ENCODE assay signal across 23 mouse cellular contexts in the genomic region with DNA sequence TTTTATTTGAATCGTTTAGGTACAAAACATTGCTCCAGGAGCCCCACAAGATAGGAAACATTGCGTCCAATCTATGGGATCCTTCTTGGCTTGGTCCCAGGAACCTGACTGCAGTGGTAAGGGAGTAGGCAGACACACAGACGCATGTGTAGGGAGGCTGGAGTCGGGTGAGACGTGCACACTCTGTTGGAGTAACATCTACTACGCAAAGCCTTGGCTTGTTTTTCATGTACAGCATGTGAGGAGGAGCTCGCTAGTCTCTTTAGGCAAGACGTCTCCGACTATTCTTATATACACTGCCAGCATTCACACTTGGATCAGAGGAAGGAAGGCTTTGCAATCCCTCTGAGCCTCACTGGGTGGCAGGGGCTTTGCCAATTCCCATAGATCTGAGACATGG.
A peak's percentile ranks its signal among the peaks of the same experiment; 100 is the strongest.
DNase-seq lines count a peak whose midpoint lies in the region; ATAC-seq and TF ChIP-seq lines count a peak whose summit lies in the region.
"Had no signal": no experiment of that assay in that cellular context is flagged by ENCODE, and none has a peak within 500 bp of the region (broad histone marks: within the 10 kb centered on the region; RNA-seq: fewer than 3 reads in every experiment).

No protein-coding gene starts in this region.

- H3K9ac ChIP-seq in forebrain, embryonic 16.5 days (replicated peaks; ENCODE audit: low read depth, low read length): no peak overlapping the region
- H3K9ac ChIP-seq in forebrain, embryonic 12.5 days: no peak overlapping the region
- H3K9ac ChIP-seq: forebrain, postnatal 0 days; hindbrain, embryonic 13.5 days; limb, embryonic 12.5 days; liver, postnatal 0 days; midbrain, embryonic 12.5 days had no signal

- no peak overlapping the region for H3K27ac ChIP-seq in forebrain, embryonic 16.5 days (ENCODE audit: low read length)
- no peak overlapping the region for H3K27ac ChIP-seq in forebrain, embryonic 12.5 days
- no peak overlapping the region for H3K27ac ChIP-seq in left cerebral cortex, adult 2 months
- peak overlapping the region; percentile 66; the same call in 1 of the 2 replicates for H3K27ac ChIP-seq in small intestine, adult 2 months (ENCODE audit: insufficient read depth, low read depth, low read length)
- H3K27ac ChIP-seq: hindbrain, embryonic 13.5 days; limb, embryonic 12.5 days; midbrain, embryonic 12.5 days had no signal

- TF ChIP-seq POLR2A in small intestine, adult 2 months (IDR thresholded peaks at IDR 0.05; ENCODE audit: low read depth, low read length): no peak

- H3K27me3 ChIP-seq in forebrain, embryonic 16.5 days (replicated peaks; ENCODE audit: control insufficient read depth, insufficient read depth, low read length): no peaks in the 10 kb centered on the region
- no peaks in the 10 kb centered on the region; the same call in 1 of the 2 replicates for H3K27me3 ChIP-seq in forebrain, embryonic 12.5 days
- H3K27me3 ChIP-seq in small intestine, adult 2 months (ENCODE audit: control insufficient read depth, insufficient read depth, low read length): no peaks in the 10 kb centered on the region
- H3K27me3 ChIP-seq: hindbrain, embryonic 13.5 days had no signal

- ATAC-seq in forebrain, embryonic 16.5 days: peak; percentile 28; the same call in 1 of the 2 replicates
- ATAC-seq in forebrain, embryonic 12.5 days (ENCODE audit: low FRiP score): no peak
- ATAC-seq: forebrain, postnatal 0 days; inflammation-experienced regulatory T-cells, adult 6 months; liver, postnatal 0 days; lung, postnatal 0 days had no signal

- intact Hi-C loops in left cerebral cortex, adult 2 months (cut with DNase I): no loop called here
- intact Hi-C loops in left cerebral cortex, postnatal 4 days (cut with DNase I): no loop called here
- intact Hi-C loops in left cerebral cortex, postnatal 36 days (cut with DNase I): no loop called here

- no peaks in the 10 kb centered on the region for H3K36me3 ChIP-seq in forebrain, embryonic 16.5 days (ENCODE audit: control insufficient read depth, insufficient read depth)
- H3K36me3 ChIP-seq in forebrain, embryonic 12.5 days (replicated peaks): no peaks in the 10 kb centered on the region
- no peaks in the 10 kb centered on the region for H3K36me3 ChIP-seq in small intestine, adult 2 months (ENCODE audit: control insufficient read depth, insufficient read depth, low read length)
- H3K36me3 ChIP-seq: hindbrain, embryonic 13.5 days; limb, embryonic 12.5 days; midbrain, embryonic 12.5 days had no signal

- WGBS in forebrain, embryonic 16.5 days: 69% methylated on average over 9 of the region's 9 CpGs
- 91% methylated on average over 9 of the region's 9 CpGs for WGBS in forebrain, embryonic 12.5 days
- 93% methylated on average over 9 of the region's 9 CpGs for WGBS in small intestine, adult 2 months

- H3K4me1 ChIP-seq in forebrain, embryonic 16.5 days (replicated peaks; ENCODE audit: control insufficient read depth, insufficient read depth, low read length): no peaks in the 10 kb centered on the region
- no peaks in the 10 kb centered on the region for H3K4me1 ChIP-seq in forebrain, embryonic 12.5 days
- peaks cover 16% of the 10 kb centered on the region for H3K4me1 ChIP-seq in small intestine, adult 2 months (ENCODE audit: control insufficient read depth, insufficient read depth, insufficient read length, low read length)
- H3K4me1 ChIP-seq: hindbrain, embryonic 13.5 days; limb, embryonic 12.5 days; midbrain, embryonic 12.5 days had no signal

- TF ChIP-seq CTCF in left cerebral cortex, adult 2 months (IDR thresholded peaks at IDR 0.05): peak; percentile 7
- TF ChIP-seq CTCF in small intestine, adult 2 months (IDR thresholded peaks at IDR 0.05; ENCODE audit: extremely low read depth, insufficient read length, insufficient replicate concordance, low read depth, low read length): no peak

- H3K4me2 ChIP-seq in forebrain, embryonic 16.5 days (ENCODE audit: low read length): no peak overlapping the region
- no peak overlapping the region for H3K4me2 ChIP-seq in forebrain, embryonic 12.5 days
- H3K4me2 ChIP-seq: hindbrain, embryonic 13.5 days; limb, embryonic 12.5 days; liver, embryonic 11.5 days; midbrain, embryonic 12.5 days had no signal

- H3K9me3 ChIP-seq in forebrain, embryonic 16.5 days (ENCODE audit: control insufficient read depth, low read length): no peaks in the 10 kb centered on the region
- no peaks in the 10 kb centered on the region for H3K9me3 ChIP-seq in forebrain, embryonic 12.5 days
- H3K9me3 ChIP-seq: hindbrain, embryonic 13.5 days; limb, embryonic 12.5 days; midbrain, embryonic 12.5 days had no signal

- DNase-seq in left cerebral cortex, adult 2 months (ENCODE audit: extremely low spot score in 1 of 2, low spot score in 2 of 2): peak in 1 of 2 experiments; percentile 29
- no peak for DNase-seq in left cerebral cortex, postnatal 4 days
- peak; percentile 24 to 59 for DNase-seq in left cerebral cortex, postnatal 36 days (ENCODE audit: low spot score in 2 of 2)
- DNase-seq in kidney, adult 9 months: no peak
- no peak for DNase-seq in lung, postnatal 36 days
- DNase-seq: adrenal gland, postnatal 25 days; cerebellum, adult 9-10 months; forebrain, postnatal 0 days; gastrocnemius, postnatal 14 days; heart, postnatal 36 days; kidney, adult 2 months; kidney, postnatal 10 days; liver, postnatal 0 days; thymus, postnatal 14 days had no signal

- no peak overlapping the region for H3K4me3 ChIP-seq in forebrain, embryonic 16.5 days (replicated peaks; ENCODE audit: low read length)
- no peak overlapping the region for H3K4me3 ChIP-seq in forebrain, embryonic 12.5 days (replicated peaks)
- no peak overlapping the region for H3K4me3 ChIP-seq in left cerebral cortex, adult 2 months
- no peak overlapping the region for H3K4me3 ChIP-seq in small intestine, adult 2 months (ENCODE audit: low read depth, low read length)
- H3K4me3 ChIP-seq: hindbrain, embryonic 13.5 days; limb, embryonic 12.5 days; midbrain, embryonic 12.5 days had no signal

Comparison
In these comparisons a context has a peak if more than half of its experiments do, and no peak if none do; other contexts are left out.
1. DNase-seq: peak in left cerebral cortex, postnatal 36 days (2 of 2); none in left cerebral cortex, postnatal 4 days (single experiment), kidney, adult 9 months (single experiment) and lung, postnatal 36 days (single experiment).